ENCODE assay signal across 8 mouse cellular contexts in the genomic region with DNA sequence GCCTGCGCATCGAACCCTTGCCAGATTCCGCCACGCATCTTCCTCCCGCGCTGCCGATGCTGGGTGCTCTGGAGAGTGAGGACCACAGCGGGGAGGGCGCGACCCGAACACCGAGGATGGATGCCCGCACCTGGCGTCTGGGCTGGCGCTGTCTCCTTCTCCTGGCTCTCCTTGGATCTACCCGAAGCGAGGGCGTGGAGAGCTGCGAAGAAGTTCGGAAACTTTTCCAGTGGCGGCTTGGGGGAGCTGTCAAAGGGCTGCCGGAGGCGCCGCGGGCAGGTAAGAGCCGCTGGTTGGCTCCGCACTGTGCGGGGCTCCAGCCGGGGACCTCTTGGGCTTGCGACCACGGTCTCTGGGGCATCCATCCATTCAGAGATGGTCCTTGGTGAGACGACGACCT. TPM values are rescaled to one million over a fixed set of nuclear protein-coding genes. Genes with fewer than 3 reads are reported as not detected.
DNase-seq lines count a peak whose midpoint lies in the region; ATAC-seq and TF ChIP-seq lines count a peak whose summit lies in the region.

No protein-coding gene starts in this region.

- H3K4me3 ChIP-seq in intestine, postnatal 0 days (ENCODE audit: low read depth, low read length), result peak overlapping the region; percentile 58
- peak overlapping the region; percentile 91 for H3K4me3 ChIP-seq in megakaryocyte, embryonic 14.5 days (replicated peaks)

- ATAC-seq in intestine, postnatal 0 days, result peak; percentile 17; the same call in 1 of the 2 replicates

- 2% methylated on average over 31 of the region's 33 CpGs for WGBS in intestine, postnatal 0 days

- TF ChIP-seq CTCF in intestine, postnatal 0 days (IDR thresholded peaks at IDR 0.05; ENCODE audit: low read depth), result no peak

- H3K4me1 ChIP-seq in intestine, postnatal 0 days (replicated peaks; ENCODE audit: control insufficient read depth, insufficient read depth, low read length), result no peaks in the 10 kb centered on the region
- H3K4me1 ChIP-seq in megakaryocyte, embryonic 14.5 days, result peaks cover 16% of the 10 kb centered on the region

- DNase-seq in cerebellum, adult 9-11 months, result peak; percentile 2
- DNase-seq in cerebellum, adult 11 months, result no peak
- peak; percentile 4 for DNase-seq in urinary bladder, postnatal 14 days (ENCODE audit: low spot score)
- DNase-seq in urinary bladder, adult 2 months (ENCODE audit: low spot score), result no peak
- DNase-seq in natural killer cell, adult 2 months (ENCODE audit: low spot score in 2 of 2), result no peak
- DNase-seq in urinary bladder, postnatal 4 days (ENCODE audit: low spot score in 2 of 2), result no peak

- H3K4me2 ChIP-seq in intestine, postnatal 0 days (replicated peaks; ENCODE audit: low read depth), result peak overlapping the region; percentile 92

- H3K36me3 ChIP-seq in intestine, postnatal 0 days (ENCODE audit: control insufficient read depth, insufficient read depth), result no peaks in the 10 kb centered on the region
- H3K36me3 ChIP-seq in megakaryocyte, embryonic 14.5 days (replicated peaks; ENCODE audit: low read length), result no peaks in the 10 kb centered on the region

- peaks cover 31% of the 10 kb centered on the region for H3K27me3 ChIP-seq in intestine, postnatal 0 days (replicated peaks; ENCODE audit: control insufficient read depth, insufficient read depth, low read length)
- peaks cover 42% of the 10 kb centered on the region for H3K27me3 ChIP-seq in megakaryocyte, embryonic 14.5 days (replicated peaks)

- no peaks in the 10 kb centered on the region for H3K9me3 ChIP-seq in intestine, postnatal 0 days (ENCODE audit: control insufficient read depth)
- no peaks in the 10 kb centered on the region; the same call in 1 of the 2 replicates for H3K9me3 ChIP-seq in megakaryocyte, embryonic 14.5 days

- H3K9ac ChIP-seq in intestine, postnatal 0 days (ENCODE audit: low read depth, low read length), result no peak overlapping the region

- no peak overlapping the region for H3K27ac ChIP-seq in intestine, postnatal 0 days (ENCODE audit: low read depth, low read length)

RNA-seq across cellular contexts. Expression of a gene that starts 0.5 kb away (rescaled TPM):
- polyA plus RNA-seq in urinary bladder, adult 2 months (2012; rRNA removed), result 0.01 TPM in 1 of 2 replicates, not detected in the other
- polyA plus RNA-seq in intestine, postnatal 0 days (2015; fragmentation: Nextera tagmentation; extraction: Ambion mirVana), result 0.09 and 0.12 TPM in 2 replicates
- not detected in 2 replicates for polyA plus RNA-seq in megakaryocyte, embryonic 14.5 days (2012; ENCODE audit: insufficient read depth, low replicate concordance)

Comparison
In these comparisons a context has a peak if more than half of its experiments do, and no peak if none do; other contexts are left out.
1. DNase-seq: peak in cerebellum, adult 9-11 months (single experiment) and urinary bladder, postnatal 14 days (single experiment); none in cerebellum, adult 11 months (single experiment), urinary bladder, adult 2 months (single experiment), natural killer cell, adult 2 months (0 of 2) and urinary bladder, postnatal 4 days (0 of 2).